Comparison of ENCODE assay signal across 14 mouse cellular contexts in the genomic region with DNA sequence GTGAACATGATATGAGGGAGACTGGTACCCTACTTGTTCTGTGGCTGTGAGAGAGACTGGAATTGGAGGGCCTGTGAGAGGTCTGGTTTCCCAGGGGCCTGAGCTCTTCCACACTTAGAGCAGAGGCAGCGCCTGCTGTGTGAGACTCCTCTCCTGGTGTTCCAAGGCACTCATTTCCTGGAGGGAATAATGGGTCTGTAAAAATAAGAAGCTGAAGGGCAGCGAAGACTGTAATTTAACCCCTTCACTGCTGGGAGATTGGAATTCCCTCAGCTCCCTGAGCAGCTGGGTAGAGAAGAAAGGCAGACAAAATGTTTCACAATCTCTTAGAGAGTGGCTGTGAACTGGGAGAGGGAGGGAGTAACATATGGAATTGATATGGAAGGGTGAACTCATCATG. TPM values are rescaled to one million over a fixed set of nuclear protein-coding genes. Genes with fewer than 3 reads are reported as not detected.
DNase-seq lines count a peak whose midpoint lies in the region; ATAC-seq and TF ChIP-seq lines count a peak whose summit lies in the region.
"Had no signal": no experiment of that assay in that cellular context is flagged by ENCODE, and none has a peak within 500 bp of the region (broad histone marks: within the 10 kb centered on the region; RNA-seq: fewer than 3 reads in every experiment).

No protein-coding gene starts in this region.

- no peak for ATAC-seq in forebrain, embryonic 11.5 days (replicated peaks; ENCODE audit: low FRiP score)
- no peak for ATAC-seq in forebrain, postnatal 0 days
- no peak for ATAC-seq in hindbrain, embryonic 13.5 days (ENCODE audit: low FRiP score)
- ATAC-seq in neural tube, embryonic 13.5 days (ENCODE audit: low read depth) = peak; percentile 68; the same call in 1 of the 2 replicates

- no peaks in the 10 kb centered on the region for H3K27me3 ChIP-seq in forebrain, embryonic 11.5 days (ENCODE audit: control insufficient read depth, insufficient read depth, low read length)
- H3K27me3 ChIP-seq in forebrain, postnatal 0 days (ENCODE audit: insufficient read depth, low read length) = no peaks in the 10 kb centered on the region
- H3K27me3 ChIP-seq in hindbrain, embryonic 13.5 days = no peaks in the 10 kb centered on the region
- no peaks in the 10 kb centered on the region for H3K27me3 ChIP-seq in neural tube, embryonic 13.5 days
- H3K27me3 ChIP-seq: embryonic facial prominence, embryonic 15.5 days had no signal

- no peaks in the 10 kb centered on the region for H3K36me3 ChIP-seq in forebrain, embryonic 11.5 days (ENCODE audit: control insufficient read depth, insufficient read depth, low read length)
- H3K36me3 ChIP-seq in forebrain, postnatal 0 days (ENCODE audit: insufficient read depth) = no peaks in the 10 kb centered on the region
- no peaks in the 10 kb centered on the region for H3K36me3 ChIP-seq in hindbrain, embryonic 13.5 days
- H3K36me3 ChIP-seq in neural tube, embryonic 13.5 days = no peaks in the 10 kb centered on the region
- H3K36me3 ChIP-seq: embryonic facial prominence, embryonic 15.5 days had no signal

- no peak overlapping the region for H3K4me2 ChIP-seq in forebrain, embryonic 11.5 days (ENCODE audit: low read depth, low read length, severe bottlenecking)
- no peak overlapping the region for H3K4me2 ChIP-seq in forebrain, postnatal 0 days (ENCODE audit: low read depth)
- H3K4me2 ChIP-seq in hindbrain, embryonic 13.5 days = no peak overlapping the region
- no peak overlapping the region for H3K4me2 ChIP-seq in neural tube, embryonic 13.5 days
- H3K4me2 ChIP-seq: embryonic facial prominence, embryonic 15.5 days; lung, embryonic 14.5 days had no signal

- peaks cover 3% of the 10 kb centered on the region; the same call in 1 of the 2 replicates for H3K4me1 ChIP-seq in forebrain, embryonic 11.5 days (replicated peaks; ENCODE audit: control insufficient read depth, insufficient read depth, low read length)
- no peaks in the 10 kb centered on the region for H3K4me1 ChIP-seq in forebrain, postnatal 0 days (ENCODE audit: insufficient read depth)
- peaks cover 7% of the 10 kb centered on the region for H3K4me1 ChIP-seq in hindbrain, embryonic 13.5 days (replicated peaks)
- peaks cover 11% of the 10 kb centered on the region for H3K4me1 ChIP-seq in neural tube, embryonic 13.5 days (replicated peaks)

- intact Hi-C loops in left cerebral cortex, postnatal 14 days (cut with DNase I) = no loop called here
- intact Hi-C loops in heart, postnatal 10 days (cut with DNase I) = no loop called here

- H3K4me3 ChIP-seq in forebrain, embryonic 11.5 days (ENCODE audit: low read depth, low read length) = no peak overlapping the region
- no peak overlapping the region for H3K4me3 ChIP-seq in forebrain, postnatal 0 days (ENCODE audit: low read depth, low read length)
- no peak overlapping the region for H3K4me3 ChIP-seq in hindbrain, embryonic 13.5 days
- no peak overlapping the region for H3K4me3 ChIP-seq in neural tube, embryonic 13.5 days
- H3K4me3 ChIP-seq: embryonic facial prominence, embryonic 15.5 days had no signal

- DNase-seq in forebrain, embryonic 11.5 days (ENCODE audit: low spot score) = no peak
- no peak for DNase-seq in forebrain, postnatal 0 days
- peak; percentile 49 for DNase-seq in embryo, embryonic 11 days
- DNase-seq in left cerebral cortex, postnatal 14 days (ENCODE audit: low spot score in 2 of 2) = no peak
- DNase-seq in layer of hippocampus, adult 9-10 months (ENCODE audit: low spot score) = no peak
- no peak for DNase-seq in heart, postnatal 10 days
- DNase-seq: cerebellum, postnatal 10 days; heart, postnatal 4 days; kidney, adult 2 months; kidney, postnatal 4 days; lung, embryonic 14.5 days had no signal

- no peaks in the 10 kb centered on the region for H3K9me3 ChIP-seq in forebrain, embryonic 11.5 days (ENCODE audit: control insufficient read depth, low read length)
- H3K9me3 ChIP-seq in forebrain, postnatal 0 days (ENCODE audit: low read length) = no peaks in the 10 kb centered on the region
- no peaks in the 10 kb centered on the region for H3K9me3 ChIP-seq in hindbrain, embryonic 13.5 days
- no peaks in the 10 kb centered on the region for H3K9me3 ChIP-seq in neural tube, embryonic 13.5 days
- H3K9me3 ChIP-seq: embryonic facial prominence, embryonic 15.5 days had no signal

- H3K9ac ChIP-seq in forebrain, embryonic 11.5 days (ENCODE audit: low read length) = no peak overlapping the region
- no peak overlapping the region for H3K9ac ChIP-seq in forebrain, postnatal 0 days
- no peak overlapping the region for H3K9ac ChIP-seq in hindbrain, embryonic 13.5 days
- 0 out of 2 replicates have a peak overlapping the region, but pooled peaks have one; percentile 45 for H3K9ac ChIP-seq in neural tube, embryonic 13.5 days
- H3K9ac ChIP-seq: embryonic facial prominence, embryonic 15.5 days; lung, embryonic 14.5 days had no signal

- no peak for TF ChIP-seq CTCF in forebrain, postnatal 0 days (IDR thresholded peaks at IDR 0.05; ENCODE audit: low read depth)

- 6% methylated on average over 2 of the region's 2 CpGs for WGBS in forebrain, embryonic 11.5 days
- 8% methylated on average over 2 of the region's 2 CpGs for WGBS in forebrain, postnatal 0 days
- WGBS in hindbrain, embryonic 13.5 days = 7% methylated on average over 2 of the region's 2 CpGs
- 2% methylated on average over 2 of the region's 2 CpGs for WGBS in neural tube, embryonic 13.5 days

- peak overlapping the region; percentile 25; the same call in 1 of the 2 replicates for H3K27ac ChIP-seq in forebrain, embryonic 11.5 days (ENCODE audit: low read depth, low read length)
- H3K27ac ChIP-seq in forebrain, postnatal 0 days (ENCODE audit: low read depth, low read length) = no peak overlapping the region
- peak overlapping the region; percentile 67 for H3K27ac ChIP-seq in hindbrain, embryonic 13.5 days
- H3K27ac ChIP-seq in neural tube, embryonic 13.5 days (replicated peaks) = peak overlapping the region; percentile 59
- H3K27ac ChIP-seq: embryonic facial prominence, embryonic 15.5 days had no signal

RNA-seq across cellular contexts. Expression of gene 5730455P16Rik, which starts 35.4 kb away (rescaled TPM):
- 26.9 and 27.1 TPM in 2 replicates for polyA plus RNA-seq in forebrain, embryonic 11.5 days (2014; fragmentation: Nextera tagmentation; extraction: Ambion mirVana)
- 41.8 and 43.2 TPM in 2 replicates for total RNA-seq in forebrain, postnatal 0 days (2014; rRNA removed)
- 30.8 and 47.6 TPM in 2 replicates for polyA plus RNA-seq in forebrain, postnatal 0 days (2015; fragmentation: Nextera tagmentation; extraction: Ambion mirVana)
- polyA plus RNA-seq in hindbrain, embryonic 13.5 days (2015; fragmentation: Nextera tagmentation; extraction: Ambion mirVana) = 30.8 and 37.3 TPM in 2 replicates
- 30.4 and 33.4 TPM in 2 replicates for polyA plus RNA-seq in neural tube, embryonic 13.5 days (2015; fragmentation: Nextera tagmentation; extraction: Ambion mirVana)
- total RNA-seq in left cerebral cortex, postnatal 14 days (2021) = 10 to 100 TPM; 48.4 to 50.3 TPM
- total RNA-seq in heart, postnatal 10 days (2021) = 10 to 100 TPM; 16.9 to 19.1 TPM

RNA-seq across cellular contexts. Expression of gene Zfp207, which starts 40.6 kb away (rescaled TPM):
- 335 and 363 TPM in 2 replicates for polyA plus RNA-seq in forebrain, embryonic 11.5 days (2014; fragmentation: Nextera tagmentation; extraction: Ambion mirVana)
- total RNA-seq in forebrain, postnatal 0 days (2014; rRNA removed) = 250 and 264 TPM in 2 replicates
- polyA plus RNA-seq in forebrain, postnatal 0 days (2015; fragmentation: Nextera tagmentation; extraction: Ambion mirVana) = 163 and 171 TPM in 2 replicates
- polyA plus RNA-seq in hindbrain, embryonic 13.5 days (2015; fragmentation: Nextera tagmentation; extraction: Ambion mirVana) = 210 and 214 TPM in 2 replicates
- 217 and 226 TPM in 2 replicates for polyA plus RNA-seq in neural tube, embryonic 13.5 days (2015; fragmentation: Nextera tagmentation; extraction: Ambion mirVana)
- total RNA-seq in left cerebral cortex, postnatal 14 days (2021) = 100 to 1,000 TPM; 140 to 143 TPM
- total RNA-seq in heart, postnatal 10 days (2021) = 100 to 1,000 TPM in 1 of 2 experiments, 10 to 100 TPM in 1; 93.2 to 116 TPM

RNA-seq across cellular contexts. Expression of gene Rhbdl3, which starts 41.8 kb away (rescaled TPM):
- 9.0 and 10.8 TPM in 2 replicates for polyA plus RNA-seq in forebrain, embryonic 11.5 days (2014; fragmentation: Nextera tagmentation; extraction: Ambion mirVana)
- total RNA-seq in forebrain, postnatal 0 days (2014; rRNA removed) = 3.8 and 6.7 TPM in 2 replicates
- 2.5 and 2.8 TPM in 2 replicates for polyA plus RNA-seq in forebrain, postnatal 0 days (2015; fragmentation: Nextera tagmentation; extraction: Ambion mirVana)
- polyA plus RNA-seq in hindbrain, embryonic 13.5 days (2015; fragmentation: Nextera tagmentation; extraction: Ambion mirVana) = 14.0 and 16.0 TPM in 2 replicates
- polyA plus RNA-seq in neural tube, embryonic 13.5 days (2015; fragmentation: Nextera tagmentation; extraction: Ambion mirVana) = 16.3 and 16.6 TPM in 2 replicates
- 10 to 100 TPM; 30.3 to 31.9 TPM for total RNA-seq in left cerebral cortex, postnatal 14 days (2021)
- total RNA-seq in heart, postnatal 10 days (2021) = 1 to 10 TPM; 2.3 to 2.5 TPM
